Mouse (Mus musculus): ENCODE data around the gene Xlr5a. TPM values are rescaled to one million over a fixed set of nuclear protein-coding genes. Genes with fewer than 3 reads are reported as not detected.
"Not testable (repeated sequence)": the region's sequence is repeated elsewhere in the genome, so short reads cannot be mapped to it uniquely, and the experiment has no call there.

The Xlr5a gene
- not detected in 2 replicates for polyA plus RNA-seq (2015; fragmentation: Nextera tagmentation; extraction: Ambion mirVana)

- H3K9me3 ChIP-seq; H3K36me3 ChIP-seq; H3K4me2 ChIP-seq (replicated peaks); H3K4me3 ChIP-seq; H3K9ac ChIP-seq (replicated peaks); ATAC-seq (replicated peaks); H3K27me3 ChIP-seq; H3K27ac ChIP-seq (replicated peaks); H3K4me1 ChIP-seq: not testable (repeated sequence)
- 93% methylated on average over 15 of the region's 17 CpGs for WGBS
These were observed at the start of gene Xlr5a, which contains the start of gene Xlr5c for GRCm38 (mm10) chrX:73292876-73293275. Gene Xlr5a, minus strand, starts transcription at chrX:73292976. Gene Xlr5c, minus strand, starts transcription at chrX:73292976.

GRCm38 (mm10) chrX:73342483-73342895 lies 49.7 kb upstream of the Xlr5a start, which contains the start of gene Zfp275:
Gene Zfp275, plus strand, starts transcription at chrX:73342621.
- 28% methylated on average over 37 of the region's 37 CpGs for WGBS
- Histone ChIP-seq H3K27ac (replicated peaks) (peak within 1 kb of the TSS; percentile 77), H3K9me3 (no peaks in the 10 kb centered on the region), H3K9ac (replicated peaks) (peak within 1 kb of the TSS; percentile 71), H3K4me2 (replicated peaks) (peak within 1 kb of the TSS; percentile 51), H3K27me3 (no peaks in the 10 kb centered on the region), H3K36me3 (no peaks in the 10 kb centered on the region), H3K4me1 (peaks cover 5% of the 10 kb centered on the region), H3K4me3 (peak within 1 kb of the TSS; percentile 54)
- peak; percentile 98 for ATAC-seq (replicated peaks)

- Histone ChIP-seq H3K36me3 (no peaks in the 10 kb centered on the region), H3K27me3 (no peaks in the 10 kb centered on the region), H3K4me1 (peaks cover 5% of the 10 kb centered on the region), H3K27ac (replicated peaks) (no peak overlapping the region), H3K4me2 (replicated peaks) (peak overlapping the region; percentile 51), H3K4me3 (peak overlapping the region; percentile 54), H3K9ac (replicated peaks) (peak overlapping the region; percentile 71; the same call in 1 of the 2 replicates), H3K9me3 (no peaks in the 10 kb centered on the region)
- WGBS, result 39% methylated on average over 3 of the region's 3 CpGs
- peak; percentile 44 for ATAC-seq (replicated peaks)
These were observed 49.3 kb upstream of the Xlr5a start for GRCm38 (mm10) chrX:73342068-73342467.

GRCm38 (mm10) chrX:73341473-73341872 lies 48.7 kb upstream of the Xlr5a start:
- H3K9me3 ChIP-seq, result no peaks in the 10 kb centered on the region
- H3K27ac ChIP-seq (replicated peaks), result no peak overlapping the region
- 58% methylated on average over 1 of the region's 1 CpGs for WGBS
- H3K4me3 ChIP-seq, result no peak overlapping the region
- H3K4me1 ChIP-seq, result peaks cover 5% of the 10 kb centered on the region
- no peak overlapping the region for H3K9ac ChIP-seq (replicated peaks)
- ATAC-seq (replicated peaks), result no peak
- no peak overlapping the region for H3K4me2 ChIP-seq (replicated peaks)
- H3K36me3 ChIP-seq, result no peaks in the 10 kb centered on the region
- no peaks in the 10 kb centered on the region for H3K27me3 ChIP-seq

GRCm38 (mm10) chrX:73336740-73337139 lies 44.0 kb upstream of the Xlr5a start, which contains the start of gene Gm45015:
Gene Gm45015, minus strand, starts transcription at chrX:73336840.
- H3K9me3 ChIP-seq, result no peaks in the 10 kb centered on the region

GRCm38 (mm10) chrX:73333548-73333947 lies 40.8 kb upstream of the Xlr5a start:
- no peaks in the 10 kb centered on the region for H3K9me3 ChIP-seq
- no peak overlapping the region for H3K4me2 ChIP-seq (replicated peaks)
- H3K27ac ChIP-seq (replicated peaks), result no peak overlapping the region
- no peaks in the 10 kb centered on the region for H3K36me3 ChIP-seq
- no peaks in the 10 kb centered on the region for H3K27me3 ChIP-seq
- H3K4me3 ChIP-seq, result no peak overlapping the region
- H3K9ac ChIP-seq (replicated peaks), result no peak overlapping the region
- ATAC-seq (replicated peaks), result no peak
- H3K4me1 ChIP-seq, result no peaks in the 10 kb centered on the region

More at GRCm38 (mm10) chrX:73336740-73337139, 44.0 kb upstream of the Xlr5a start, which contains the start of gene Gm45015:
- Histone ChIP-seq H3K4me2 (replicated peaks) (no peak within 1 kb of the TSS), H3K4me1 (no peaks in the 10 kb centered on the region), H3K36me3 (no peaks in the 10 kb centered on the region), H3K4me3 (no peak within 1 kb of the TSS), H3K27me3 (no peaks in the 10 kb centered on the region), H3K27ac (replicated peaks) (no peak within 1 kb of the TSS), H3K9ac (replicated peaks) (no peak within 1 kb of the TSS)
- 82% methylated on average over 4 of the region's 4 CpGs for WGBS
- ATAC-seq (replicated peaks), result no peak

GRCm38 (mm10) chrX:73327215-73327614 lies 34.4 kb upstream of the Xlr5a start:
- Histone ChIP-seq H3K27me3 (no peaks in the 10 kb centered on the region), H3K4me3 (no peak overlapping the region), H3K9ac (replicated peaks) (no peak overlapping the region), H3K4me1 (no peaks in the 10 kb centered on the region), H3K9me3 (no peaks in the 10 kb centered on the region), H3K36me3 (no peaks in the 10 kb centered on the region), H3K27ac (replicated peaks) (no peak overlapping the region), H3K4me2 (replicated peaks) (no peak overlapping the region)
- 81% methylated on average over 2 of the region's 2 CpGs for WGBS
- ATAC-seq (replicated peaks), result no peak

GRCm38 (mm10) chrX:73321029-73321428 lies 28.3 kb upstream of the Xlr5a start:
- Histone ChIP-seq H3K4me3 (no peak overlapping the region), H3K27ac (replicated peaks) (no peak overlapping the region), H3K4me1 (no peaks in the 10 kb centered on the region), H3K9me3 (no peaks in the 10 kb centered on the region), H3K9ac (replicated peaks) (no peak overlapping the region), H3K36me3 (no peaks in the 10 kb centered on the region), H3K27me3 (no peaks in the 10 kb centered on the region), H3K4me2 (replicated peaks) (no peak overlapping the region)
- 74% methylated on average over 3 of the region's 3 CpGs for WGBS
- ATAC-seq (replicated peaks), result no peak

- H3K27me3 ChIP-seq, result no peaks in the 10 kb centered on the region
- no peaks in the 10 kb centered on the region for H3K36me3 ChIP-seq
- WGBS, result 47% methylated on average over 3 of the region's 3 CpGs
- H3K4me3 ChIP-seq, result no peak overlapping the region
- H3K4me1 ChIP-seq, result no peaks in the 10 kb centered on the region
- H3K4me2 ChIP-seq (replicated peaks), result no peak overlapping the region
- no peak overlapping the region for H3K27ac ChIP-seq (replicated peaks)
- no peak overlapping the region for H3K9ac ChIP-seq (replicated peaks)
- H3K9me3 ChIP-seq, result no peaks in the 10 kb centered on the region
- no peak for ATAC-seq (replicated peaks)
These were observed 19.7 kb upstream of the Xlr5a start for GRCm38 (mm10) chrX:73312522-73312921.

GRCm38 (mm10) chrX:73295745-73296144 lies 3.0 kb upstream of the Xlr5a start:
- not testable (repeated sequence) for H3K4me1 ChIP-seq; H3K4me3 ChIP-seq; ATAC-seq (replicated peaks); H3K27ac ChIP-seq (replicated peaks); H3K4me2 ChIP-seq (replicated peaks); H3K27me3 ChIP-seq; H3K9me3 ChIP-seq; H3K36me3 ChIP-seq; H3K9ac ChIP-seq (replicated peaks)
- 81% methylated on average over 9 of the region's 10 CpGs for WGBS

GRCm38 (mm10) chrX:73265270-73265669 lies 27.5 kb downstream of the Xlr5a start, which contains the start of gene Xlr3c:
Gene Xlr3c, minus strand, starts transcription at chrX:73265390.
- ATAC-seq (replicated peaks); H3K4me3 ChIP-seq; H3K9ac ChIP-seq (replicated peaks); H3K27ac ChIP-seq (replicated peaks); H3K4me1 ChIP-seq; H3K27me3 ChIP-seq; H3K9me3 ChIP-seq; H3K4me2 ChIP-seq (replicated peaks); H3K36me3 ChIP-seq: not testable (repeated sequence)
- 91% methylated on average over 14 of the region's 14 CpGs for WGBS

- H3K4me2 ChIP-seq (replicated peaks); H3K4me1 ChIP-seq; H3K27ac ChIP-seq (replicated peaks); H3K36me3 ChIP-seq; ATAC-seq (replicated peaks); H3K9ac ChIP-seq (replicated peaks); H3K4me3 ChIP-seq; H3K27me3 ChIP-seq; H3K9me3 ChIP-seq: not testable (repeated sequence)
- WGBS, result 88% methylated on average over 1 of the region's 2 CpGs
These were observed 30.3 kb downstream of the Xlr5a start for GRCm38 (mm10) chrX:73262428-73262827.

- not testable (repeated sequence) for H3K9ac ChIP-seq (replicated peaks); H3K27me3 ChIP-seq; H3K4me1 ChIP-seq; H3K4me3 ChIP-seq; H3K4me2 ChIP-seq (replicated peaks); ATAC-seq (replicated peaks); H3K36me3 ChIP-seq; H3K27ac ChIP-seq (replicated peaks); H3K9me3 ChIP-seq
- WGBS, result 91% methylated on average over 14 of the region's 14 CpGs
These were observed 49.9 kb downstream of the Xlr5a start, which contains the start of gene Xlr4c for GRCm38 (mm10) chrX:73242821-73243325. Gene Xlr4c, minus strand, starts transcription at chrX:73243130.
